In the genomic region with DNA sequence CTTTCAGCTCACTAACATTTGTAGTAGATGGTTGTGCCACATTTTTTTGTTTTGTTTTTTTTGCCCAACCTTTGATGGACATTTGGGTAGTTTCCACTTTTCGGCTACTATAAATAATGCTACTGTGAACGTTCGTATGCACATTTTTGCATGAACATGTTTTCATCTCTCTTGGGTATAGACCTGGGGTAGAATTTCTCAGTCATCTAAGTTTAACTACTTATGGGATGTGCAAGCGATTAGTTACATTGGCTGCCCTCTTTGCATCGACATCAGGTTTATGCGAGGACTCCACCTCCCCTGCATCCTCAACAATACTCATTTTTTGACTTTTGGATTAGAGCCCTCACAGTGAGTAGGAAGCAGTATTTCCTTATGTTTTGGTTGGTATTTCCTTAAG, we compare ENCODE assay signal across 29 mouse cellular contexts. TPM values are rescaled to one million over a fixed set of nuclear protein-coding genes. Genes with fewer than 3 reads are reported as not detected.
DNase-seq lines count a peak whose midpoint lies in the region; ATAC-seq lines count a peak whose summit lies in the region.
"Had no signal": no experiment of that assay in that cellular context is flagged by ENCODE, and none has a peak within 500 bp of the region (broad histone marks: within the 10 kb centered on the region; RNA-seq: fewer than 3 reads in every experiment).

No protein-coding gene starts in this region.

- H3K79me2 ChIP-seq in macrophage (ENCODE audit: inconsistent target), result no peaks in the 10 kb centered on the region

- H3K4me2 ChIP-seq in intestine, embryonic 16.5 days (ENCODE audit: low read depth, low read length), result no peak overlapping the region
- H3K4me2 ChIP-seq: embryonic facial prominence, embryonic 12.5 days; embryonic facial prominence, embryonic 15.5 days; heart, embryonic 12.5 days; heart, embryonic 15.5 days; hindbrain, embryonic 13.5 days; intestine, embryonic 15.5 days had no signal

- H3K9ac ChIP-seq in intestine, embryonic 16.5 days (ENCODE audit: low read depth, low read length), result no peak overlapping the region
- H3K9ac ChIP-seq: embryonic facial prominence, embryonic 12.5 days; embryonic facial prominence, embryonic 15.5 days; forebrain, postnatal 0 days; heart, embryonic 12.5 days; heart, embryonic 15.5 days; hindbrain, embryonic 13.5 days; intestine, embryonic 15.5 days had no signal

- 0 out of 2 replicates have a peak overlapping the region, but pooled peaks have one; percentile 8 for H3K27ac ChIP-seq in macrophage
- H3K27ac ChIP-seq in intestine, embryonic 16.5 days (ENCODE audit: low read length), result no peak overlapping the region
- H3K27ac ChIP-seq: embryonic facial prominence, embryonic 12.5 days; embryonic facial prominence, embryonic 15.5 days; gastrocnemius, adult 2 months; heart, embryonic 15.5 days; hindbrain, embryonic 10.5 days; hindbrain, embryonic 13.5 days; intestine, embryonic 15.5 days had no signal

- no peaks in the 10 kb centered on the region for H3K9me3 ChIP-seq in intestine, embryonic 16.5 days (ENCODE audit: control insufficient read depth, low read length)
- H3K9me3 ChIP-seq: embryonic facial prominence, embryonic 12.5 days; embryonic facial prominence, embryonic 15.5 days; heart, embryonic 12.5 days; heart, embryonic 15.5 days; hindbrain, embryonic 10.5 days; hindbrain, embryonic 13.5 days; intestine, embryonic 15.5 days had no signal

- DNase-seq in heart, adult 11 months, result peak; percentile 18
- DNase-seq in heart, adult 18-20 months, result no peak
- DNase-seq in spleen, postnatal 36 days (ENCODE audit: low spot score in 2 of 2), result peak; percentile 33 to 65
- no peak for DNase-seq in spleen, postnatal 4 days (ENCODE audit: low spot score in 2 of 2)
- no peak for DNase-seq in layer of hippocampus, adult 9-10 months (ENCODE audit: low spot score)
- DNase-seq: adrenal gland, postnatal 10 days; adrenal gland, postnatal 36 days; cerebellum, adult 11 months; cerebellum, adult 2 months; cerebellum, adult 9-11 months; cerebellum, postnatal 25 days; forebrain, postnatal 0 days; gastrocnemius, adult 2 months; gastrocnemius, postnatal 14 days; heart, postnatal 10 days; heart, postnatal 36 days had no signal

- H3K36me3 ChIP-seq in macrophage (ENCODE audit: inconsistent target), result no peaks in the 10 kb centered on the region
- no peaks in the 10 kb centered on the region for H3K36me3 ChIP-seq in intestine, embryonic 16.5 days (ENCODE audit: control insufficient read depth, insufficient read depth, low read length)
- H3K36me3 ChIP-seq: embryonic facial prominence, embryonic 12.5 days; embryonic facial prominence, embryonic 15.5 days; heart, embryonic 12.5 days; heart, embryonic 15.5 days; hindbrain, embryonic 10.5 days; hindbrain, embryonic 13.5 days; intestine, embryonic 15.5 days had no signal

- 0 out of 2 replicates have a peak, but pooled peaks cover 2% of the 10 kb centered on the region for H3K27me3 ChIP-seq in intestine, embryonic 16.5 days (replicated peaks; ENCODE audit: control insufficient read depth, insufficient read depth, low read length)
- H3K27me3 ChIP-seq: embryonic facial prominence, embryonic 15.5 days; heart, embryonic 12.5 days; heart, embryonic 15.5 days; intestine, embryonic 15.5 days had no signal

- peaks cover 23% of the 10 kb centered on the region for H3K4me1 ChIP-seq in intestine, embryonic 16.5 days (ENCODE audit: control insufficient read depth, insufficient read depth, low read length)

- H3K4me3 ChIP-seq in macrophage (ENCODE audit: inconsistent target), result no peak overlapping the region
- H3K4me3 ChIP-seq in intestine, embryonic 16.5 days (ENCODE audit: low read length), result no peak overlapping the region
- H3K4me3 ChIP-seq: embryonic facial prominence, embryonic 12.5 days; embryonic facial prominence, embryonic 15.5 days; erythroblast, embryonic 14.5 days; gastrocnemius, adult 2 months; heart, embryonic 12.5 days; heart, embryonic 15.5 days; hindbrain, embryonic 10.5 days; hindbrain, embryonic 13.5 days; intestine, embryonic 15.5 days had no signal

- no peak for ATAC-seq in intestine, embryonic 16.5 days
- ATAC-seq: activated CD4-positive, CD25-positive, alpha-beta regulatory T cell, adult 4 months; forebrain, embryonic 14.5 days; forebrain, postnatal 0 days; hindbrain, embryonic 16.5 days; intestine, embryonic 15.5 days had no signal

- 92% methylated on average over 6 of the region's 6 CpGs for WGBS in macrophage (ENCODE audit: missing documents)
- WGBS in intestine, embryonic 16.5 days, result 71% methylated on average over 6 of the region's 6 CpGs

RNA-seq across cellular contexts. Expression of a gene that starts 43.5 kb away (rescaled TPM):
- total RNA-seq in heart, adult 18-20 months (2021), result 10 to 100 TPM; 35.3 to 36.9 TPM
- total RNA-seq in macrophage (2018; cell fraction: chromatin; rRNA removed), result 10 to 100 TPM in 3 of 26 experiments, 1 to 10 TPM in 16, under 1 TPM in 7; 0.46 to 26.4 (median 1.6) TPM
- total RNA-seq in macrophage (2018; cell fraction: cytosol; rRNA removed), result 1 to 10 TPM in 13 of 26 experiments, under 1 TPM in 13; 0.28 to 8.4 (median 1.0) TPM
- total RNA-seq in macrophage (2018; cell fraction: nucleus; rRNA removed), result 10 to 100 TPM in 2 of 26 experiments, 1 to 10 TPM in 17, under 1 TPM in 7; 0.33 to 12.1 (median 1.3) TPM
- polyA plus RNA-seq in macrophage (2018), result 0.69 to 2.5 TPM (median 0.79 TPM) in 3 replicates
- 33.0 and 33.9 TPM in 2 replicates for polyA plus RNA-seq in intestine, embryonic 16.5 days (2015; fragmentation: Nextera tagmentation; extraction: Ambion mirVana)

Comparison
In these comparisons a context has a peak if more than half of its experiments do, and no peak if none do; other contexts are left out.
1. DNase-seq: peak in heart, adult 11 months (single experiment) and spleen, postnatal 36 days (2 of 2); none in heart, adult 18-20 months (0 of 2), spleen, postnatal 4 days (0 of 2) and layer of hippocampus, adult 9-10 months (single experiment).